Mouse (Mus musculus) embryonic facial prominence, embryonic 11.5 days (tissue): ENCODE measurements around the gene Ikzf4. TPM values are rescaled to one million over a fixed set of nuclear protein-coding genes. Genes with fewer than 3 reads are reported as not detected.
"Not testable (repeated sequence)": the region's sequence is repeated elsewhere in the genome, so short reads cannot be mapped to it uniquely, and the experiment has no call there.

Experiments used
- ATAC-seq: fragments of 200-750 bp; cut with Nextera tagmentation; replicated peaks from 2 replicates; pipeline ENCODE4 v1.8.0; 2017; ENCODE audit warnings: low read depth; ENCODE audit not compliant: insufficient number of reproducible peaks, low FRiP score, low TSS enrichment
- DNase-seq: peaks from one replicate; pipeline ENCODE4 v3.0.0-alpha.2; 2015; ENCODE audit warnings: low spot score
- H3K27ac ChIP-seq: fragments of 300-500 bp; sonication (generic); replicated peaks from 2 replicates; pipeline ENCODE4 v1.5.1; 2014; ENCODE audit warnings: mild to moderate bottlenecking, low read depth, low read length, control low read depth
- H3K27me3 ChIP-seq: fragments of 300-500 bp; sonication (generic); 2 replicates; pipeline ENCODE4 v1.6.1; 2014; ENCODE audit warnings: mild to moderate bottlenecking, low read length, moderate library complexity, mixed read lengths; ENCODE audit not compliant: control insufficient read depth, insufficient read depth
- H3K36me3 ChIP-seq: fragments of 300-500 bp; sonication (generic); replicated peaks from 2 replicates; pipeline ENCODE4 v1.6.1; 2014; ENCODE audit warnings: low read depth, mild to moderate bottlenecking, low read length, moderate library complexity, mixed read lengths; ENCODE audit not compliant: control insufficient read depth, insufficient read depth
- H3K4me1 ChIP-seq: fragments of 300-500 bp; sonication (generic); 2 replicates; pipeline ENCODE4 v1.6.1; 2014; ENCODE audit warnings: low read length, mixed read lengths; ENCODE audit not compliant: control insufficient read depth, insufficient read depth
- H3K4me2 ChIP-seq: fragments of 300-500 bp; sonication (generic); 2 replicates; pipeline ENCODE4 v1.6.1; 2014; ENCODE audit warnings: low read depth, mild to moderate bottlenecking, control low read depth, low read length, moderate library complexity
- H3K4me3 ChIP-seq: fragments of 300-500 bp; sonication (generic); 2 replicates; pipeline ENCODE4 v1.5.1; 2014; ENCODE audit warnings: low read depth, low read length, control low read depth
- H3K9ac ChIP-seq: fragments of 300-500 bp; sonication (generic); replicated peaks from 2 replicates; pipeline ENCODE4 v1.6.1; 2014; ENCODE audit warnings: mild to moderate bottlenecking, control low read depth, low read length
- H3K9me3 ChIP-seq: fragments of 300-500 bp; sonication (generic); replicated peaks from 2 replicates; pipeline ENCODE4 v1.6.1; 2016; ENCODE audit warnings: mild to moderate bottlenecking, low read length, inconsistent platforms, mixed read lengths; ENCODE audit not compliant: control insufficient read depth
- WGBS: fragments of 180-500 bp; shearing (Covaris S2); extraction: QIAGEN DNeasy Blood & Tissue Kit; methylation state at CpG from one replicate; pipeline ENCODE4 v1.1.7; 2014; 5-methylcytosine and 5-hydroxymethylcytosine counted together
- polyA plus RNA-seq: library from polyadenylated mRNA; unstranded; fragments of >200 nt; fragmentation: Nextera tagmentation; extraction: Ambion mirVana; gene quantifications from 2 replicates; pipeline ENCODE4 v1.2.1, GENCODE M21; 2014

The Ikzf4 gene
- polyA plus RNA-seq, 1 experiment from 2014 or later, result 3.5 TPM

GRCm38 (mm10) chr10:128623106-128623613 lies 22.6 kb downstream of the Ikzf4 start:
- H3K4me1 ChIP-seq, H3K27me3 ChIP-seq, H3K9me3 ChIP-seq, ATAC-seq, DNase-seq, H3K27ac ChIP-seq, H3K4me3 ChIP-seq, H3K4me2 ChIP-seq, H3K36me3 ChIP-seq, H3K9ac ChIP-seq: not testable (repeated sequence)
- WGBS, result 87% methylated on average over 4 of the region's 4 CpGs

GRCm38 (mm10) chr10:128622702-128623101 lies 23.1 kb downstream of the Ikzf4 start:
- Histone ChIP-seq H3K4me2 (no peak overlapping the region), H3K27me3 (no peaks in the 10 kb centered on the region), H3K27ac (no peak overlapping the region), H3K4me1 (no peaks in the 10 kb centered on the region), H3K4me3 (no peak overlapping the region), H3K9ac (no peak overlapping the region), H3K36me3 (peaks cover 8% of the 10 kb centered on the region), H3K9me3 (no peaks in the 10 kb centered on the region)
- ATAC-seq (no peak), DNase-seq (no peak)
- 86% methylated on average over 4 of the region's 4 CpGs for WGBS

GRCm38 (mm10) chr10:128621986-128622520 lies 23.7 kb downstream of the Ikzf4 start:
- H3K36me3 ChIP-seq, result peaks cover 8% of the 10 kb centered on the region
- DNase-seq (no peak), ATAC-seq (no peak)
- H3K4me1 ChIP-seq, result no peaks in the 10 kb centered on the region
- H3K27me3 ChIP-seq, result no peaks in the 10 kb centered on the region
- 77% methylated on average over 3 of the region's 3 CpGs for WGBS
- no peaks in the 10 kb centered on the region for H3K9me3 ChIP-seq
- H3K27ac ChIP-seq, result no peak overlapping the region
- H3K9ac ChIP-seq, result no peak overlapping the region
- no peak overlapping the region for H3K4me3 ChIP-seq
- H3K4me2 ChIP-seq, result no peak overlapping the region

- Histone ChIP-seq H3K9ac (no peak overlapping the region), H3K9me3 (no peaks in the 10 kb centered on the region), H3K4me2 (no peak overlapping the region), H3K4me3 (no peak overlapping the region), H3K4me1 (no peaks in the 10 kb centered on the region), H3K36me3 (peaks cover 8% of the 10 kb centered on the region), H3K27ac (no peak overlapping the region), H3K27me3 (no peaks in the 10 kb centered on the region)
- ATAC-seq (no peak), DNase-seq (no peak)
Observed at GRCm38 (mm10) chr10:128620241-128620640, 25.6 kb downstream of the Ikzf4 start.

GRCm38 (mm10) chr10:128619148-128619547 lies 26.6 kb downstream of the Ikzf4 start:
- not testable (repeated sequence) for H3K27me3 ChIP-seq, H3K4me3 ChIP-seq, H3K9ac ChIP-seq, DNase-seq, H3K4me1 ChIP-seq, ATAC-seq, H3K27ac ChIP-seq, H3K4me2 ChIP-seq, H3K36me3 ChIP-seq, H3K9me3 ChIP-seq
- WGBS, result 92% methylated on average over 5 of the region's 5 CpGs

- ATAC-seq (no peak), DNase-seq (no peak)
- Histone ChIP-seq H3K9me3 (no peaks in the 10 kb centered on the region), H3K36me3 (no peaks in the 10 kb centered on the region; the same call in 1 of the 2 replicates), H3K9ac (no peak overlapping the region), H3K27ac (no peak overlapping the region), H3K27me3 (no peaks in the 10 kb centered on the region), H3K4me2 (no peak overlapping the region), H3K4me1 (no peaks in the 10 kb centered on the region), H3K4me3 (no peak overlapping the region)
- 88% methylated on average over 1 of the region's 1 CpGs for WGBS
Observed at GRCm38 (mm10) chr10:128618570-128618969, 27.2 kb downstream of the Ikzf4 start.

GRCm38 (mm10) chr10:128615798-128616448 lies 29.9 kb downstream of the Ikzf4 start:
- H3K4me1 ChIP-seq, H3K4me2 ChIP-seq, H3K4me3 ChIP-seq, DNase-seq, H3K27me3 ChIP-seq, H3K27ac ChIP-seq, ATAC-seq, H3K36me3 ChIP-seq, H3K9me3 ChIP-seq, H3K9ac ChIP-seq: not testable (repeated sequence)
- WGBS, result 87% methylated on average over 5 of the region's 7 CpGs

GRCm38 (mm10) chr10:128614934-128615333 lies 30.9 kb downstream of the Ikzf4 start:
- 59% methylated on average over 3 of the region's 3 CpGs for WGBS
- no peaks in the 10 kb centered on the region for H3K4me1 ChIP-seq
- H3K4me3 ChIP-seq, result no peak overlapping the region
- no peaks in the 10 kb centered on the region for H3K36me3 ChIP-seq
- H3K27me3 ChIP-seq, result no peaks in the 10 kb centered on the region
- H3K27ac ChIP-seq, result no peak overlapping the region
- no peak overlapping the region for H3K9ac ChIP-seq
- ATAC-seq, result no peak
- DNase-seq, result no peak
- H3K9me3 ChIP-seq, result no peaks in the 10 kb centered on the region
- no peak overlapping the region for H3K4me2 ChIP-seq
